Mouse (Mus musculus) C2C12 (cell line): ENCODE measurements around the gene Hsd17b13.

ENCODE experiments used
- CEBPB ChIP-seq: IDR thresholded peaks from one replicate; pipeline ENCODE4 v1.6.1; 2011; ENCODE audit warnings: low read depth, mild to moderate bottlenecking, control low read depth, moderate library complexity
- CTCF ChIP-seq: IDR thresholded peaks from one replicate; pipeline ENCODE4 v1.5.1; 2011; ENCODE audit not compliant: control insufficient read depth, insufficient read depth, insufficient read length
- MAX ChIP-seq: IDR thresholded peaks from one replicate; pipeline ENCODE4 v1.6.1; 2011; ENCODE audit warnings: mild to moderate bottlenecking, control low read depth
- MYOG ChIP-seq: IDR thresholded peaks from one replicate; pipeline ENCODE4 v1.6.1; 2011; ENCODE audit not compliant: control insufficient read depth, insufficient read length; ENCODE audit errors: extremely low read depth
- USF1 ChIP-seq: IDR thresholded peaks from one replicate; pipeline ENCODE4 v1.6.1; 2011; ENCODE audit warnings: low read depth, mild to moderate bottlenecking, control low read depth, moderate library complexity

- no peak for TF ChIP-seq CTCF
- no peak for TF ChIP-seq MAX
- no peak for TF ChIP-seq MYOG
- TF ChIP-seq USF1 = no peak
- TF ChIP-seq CEBPB = no peak
Measured at GRCm38 (mm10) chr5:104007801-104008200, 30.6 kb upstream of the Hsd17b13 start.
